Mouse (Mus musculus) ES-E14 (cell line): ENCODE measurements around the gene a. TPM values are rescaled to one million over a fixed set of nuclear protein-coding genes. Genes with fewer than 3 reads are reported as not detected.
A peak's percentile ranks its signal among the peaks of the same experiment; 100 is the strongest.
"Not testable (repeated sequence)": the region's sequence is repeated elsewhere in the genome, so short reads cannot be mapped to it uniquely, and the experiment has no call there.

ENCODE experiments used
- DNase-seq: peaks from one replicate; pipeline ENCODE4 v3.0.0-alpha.2; 2013; ENCODE audit warnings: low read depth, low spot score
- H3K27ac ChIP-seq: 2 replicates; pipeline ENCODE4 v1.5.1; 2012; ENCODE audit warnings: low read depth, mild to moderate bottlenecking, low read length, moderate library complexity, mixed read lengths; ENCODE audit not compliant: poor library complexity, insufficient read depth, severe bottlenecking
- H3K36me3 ChIP-seq: 2 replicates; pipeline ENCODE4 v1.6.1; 2012; ENCODE audit warnings: mild to moderate bottlenecking, low read length, moderate library complexity, mixed read lengths; ENCODE audit not compliant: control insufficient read depth, poor library complexity, insufficient read depth, severe bottlenecking
- H3K4me1 ChIP-seq, 2 experiments: fragments of 150-350 bp in 1 of 2; sonication (generic) in 1 of 2; 2 replicates each; pipeline ENCODE4 v1.6.1; 2012; ENCODE audit warnings: low read length in 2 of 2, mild to moderate bottlenecking in 1 of 2, mixed read lengths in 1 of 2; ENCODE audit not compliant: control insufficient read depth in 2 of 2, insufficient read depth in 2 of 2, poor library complexity in 1 of 2
- H3K4me3 ChIP-seq, 2 experiments: fragments of 150-350 bp in 1 of 2; sonication (generic) in 1 of 2; 2 replicates each; pipeline ENCODE4 v1.5.1; 2012; ENCODE audit warnings: low read length in 2 of 2, low read depth in 1 of 2, mild to moderate bottlenecking in 1 of 2, mixed read lengths in 1 of 2; ENCODE audit not compliant: insufficient read depth in 1 of 2, poor library complexity in 1 of 2, severe bottlenecking in 1 of 2
- H3K9ac ChIP-seq: 2 replicates; pipeline ENCODE4 v1.6.1; 2012; ENCODE audit warnings: low read depth, mild to moderate bottlenecking, low read length, mixed read lengths; ENCODE audit not compliant: poor library complexity, insufficient read depth, severe bottlenecking
- H3K9me3 ChIP-seq: fragments of 150-350 bp; sonication (generic); 2 replicates; pipeline ENCODE4 v1.6.1; 2012; ENCODE audit warnings: low read depth, mild to moderate bottlenecking, low read length; ENCODE audit not compliant: control insufficient read depth, insufficient read depth
- CHD2 ChIP-seq: IDR thresholded peaks from 2 replicates; pipeline ENCODE4 v1.6.1; 2014; ENCODE audit warnings: mild to moderate bottlenecking, low read depth, low read length, inconsistent platforms
- HCFC1 ChIP-seq: IDR thresholded peaks from 2 replicates; pipeline ENCODE4 v1.6.1; 2012; ENCODE audit warnings: low read length, inconsistent platforms, borderline replicate concordance; ENCODE audit not compliant: insufficient read depth
- MAFK ChIP-seq: IDR thresholded peaks from 2 replicates; pipeline ENCODE4 v1.6.1; 2014; ENCODE audit warnings: mild to moderate bottlenecking, low read depth, low read length, inconsistent platforms; ENCODE audit not compliant: insufficient read depth
- ZC3H11A ChIP-seq: IDR thresholded peaks from 2 replicates; pipeline ENCODE4 v1.6.1; 2012; ENCODE audit warnings: low read depth, mild to moderate bottlenecking, inconsistent platforms, low read length, borderline replicate concordance
- ZNF384 ChIP-seq: IDR thresholded peaks from 2 replicates; pipeline ENCODE4 v1.6.1; 2012; ENCODE audit warnings: low read depth, low read length, inconsistent platforms
- in situ Hi-C, 2 experiments: fragments of 600-800 bp; cut with MboI; formaldehyde crosslinking; loops; one replicate each; pipeline ENCODE4 v1.15.1; 2025; ENCODE audit warnings: low sequenced_read_pairs in 2 of 2, inconsistent platforms in 1 of 2; ENCODE audit not compliant: unreplicated experiment in 2 of 2
- total RNA-seq: library from RNA; depleted of rRNA; stranded (reverse); fragments of 300-350 nt; gene quantifications from 2 replicates; pipeline ENCODE4 v1.2.3, GENCODE M21; 2012

a gene
- total RNA-seq, 1 experiment = 0.49 TPM

GRCm38 (mm10) chr2:154950601-154951000 is 159.4 kb downstream of the a start:
- Histone ChIP-seq H3K36me3 (no peaks in the 10 kb centered on the region), H3K9ac (no peak overlapping the region), H3K9me3 (no peaks in the 10 kb centered on the region), H3K4me1 (no peaks in the 10 kb centered on the region), H3K27ac (no peak overlapping the region), H3K4me3 (no peak overlapping the region)
- in situ Hi-C loops = no loop called here
- TF ChIP-seq ZC3H11A (no peak), MAFK (no peak), ZNF384 (no peak), CHD2 (no peak), HCFC1 (no peak)
- DNase-seq = no peak

- DNase-seq = no peak
- TF ChIP-seq ZC3H11A (no peak), ZNF384 (no peak), MAFK (no peak), CHD2 (no peak), HCFC1 (no peak)
- no peak overlapping the region for H3K27ac ChIP-seq
- no peak overlapping the region for H3K4me3 ChIP-seq
- H3K4me1 ChIP-seq = peaks cover 0 to 3% of the 10 kb centered on the region in 2 experiments; a peak in 2 of 4 replicates
- in situ Hi-C loops = no loop called here
- H3K9me3 ChIP-seq = no peaks in the 10 kb centered on the region
- no peaks in the 10 kb centered on the region for H3K36me3 ChIP-seq
- no peak overlapping the region for H3K9ac ChIP-seq
Measured at GRCm38 (mm10) chr2:154959486-154959885, 168.3 kb downstream of the a start.

GRCm38 (mm10) chr2:154959909-154960308 is 168.7 kb downstream of the a start:
- no peak for DNase-seq
- Histone ChIP-seq H3K4me1 (peaks cover 0 to 3% of the 10 kb centered on the region in 2 experiments; a peak in 2 of 4 replicates), H3K36me3 (no peaks in the 10 kb centered on the region), H3K4me3 (no peak overlapping the region), H3K9me3 (no peaks in the 10 kb centered on the region), H3K27ac (no peak overlapping the region), H3K9ac (no peak overlapping the region)
- in situ Hi-C loops = no loop called here
- TF ChIP-seq MAFK (no peak), ZC3H11A (no peak), ZNF384 (no peak), HCFC1 (no peak), CHD2 (no peak)

GRCm38 (mm10) chr2:154963176-154963575 is 172.0 kb downstream of the a start:
- no peaks in the 10 kb centered on the region for H3K36me3 ChIP-seq
- no peak overlapping the region for H3K27ac ChIP-seq
- no peak overlapping the region for H3K9ac ChIP-seq
- H3K4me1 ChIP-seq = peaks cover 0 to 3% of the 10 kb centered on the region in 2 experiments; a peak in 2 of 4 replicates
- H3K9me3 ChIP-seq = no peaks in the 10 kb centered on the region
- no peak for TF ChIP-seq ZC3H11A
- TF ChIP-seq CHD2 = no peak
- TF ChIP-seq ZNF384 = no peak
- no peak for TF ChIP-seq HCFC1
- no peak for TF ChIP-seq MAFK
- H3K4me3 ChIP-seq = no peak overlapping the region
- no peak for DNase-seq
- in situ Hi-C loops = no loop called here

- not testable (repeated sequence) for H3K27ac ChIP-seq, H3K9ac ChIP-seq, H3K4me3 ChIP-seq, H3K4me1 ChIP-seq, H3K36me3 ChIP-seq, H3K9me3 ChIP-seq
- peak; percentile 21 for DNase-seq
- in situ Hi-C loops = loop anchor here (5.0 kb wide), 2 partner anchors 48 to 53 kb away; no protein-coding TSS in a partner anchor
Measured at GRCm38 (mm10) chr2:154969740-154970397, 178.7 kb downstream of the a start.
